In genomic region chr13:45842511-45843055, GRCm38 (mm10) we compare ENCODE assay signal across 19 mouse cellular contexts.
DNase-seq lines count a peak whose midpoint lies in the region; ATAC-seq and TF ChIP-seq lines count a peak whose summit lies in the region.
"Had no signal": no experiment of that assay in that cellular context is flagged by ENCODE, and none has a peak within 500 bp of the region (broad histone marks: within the 10 kb centered on the region; RNA-seq: fewer than 3 reads in every experiment).

No protein-coding gene starts in this region.

- no peaks in the 10 kb centered on the region for H3K27me3 ChIP-seq in heart, embryonic 12.5 days (replicated peaks)
- no peaks in the 10 kb centered on the region for H3K27me3 ChIP-seq in limb, embryonic 14.5 days (ENCODE audit: control insufficient read depth, insufficient read depth, low read length)
- no peaks in the 10 kb centered on the region for H3K27me3 ChIP-seq in intestine, postnatal 0 days (replicated peaks; ENCODE audit: control insufficient read depth, insufficient read depth, low read length)
- H3K27me3 ChIP-seq: CH12.LX; forebrain, embryonic 13.5 days; heart, embryonic 15.5 days had no signal

- H3K9ac ChIP-seq in heart, embryonic 12.5 days: no peak overlapping the region
- H3K9ac ChIP-seq in limb, embryonic 14.5 days (ENCODE audit: low read depth, low read length, severe bottlenecking): no peak overlapping the region
- no peak overlapping the region for H3K9ac ChIP-seq in intestine, postnatal 0 days (ENCODE audit: low read depth, low read length)
- H3K9ac ChIP-seq: forebrain, embryonic 13.5 days; forebrain, postnatal 0 days; heart, embryonic 15.5 days; hindbrain, embryonic 14.5 days had no signal

- TF ChIP-seq POLR2A in limb, embryonic 14.5 days (IDR thresholded peaks at IDR 0.05; ENCODE audit: borderline replicate concordance, extremely low read depth, insufficient read depth, insufficient read length): no peak

- no peak overlapping the region for H3K4me3 ChIP-seq in heart, embryonic 12.5 days
- H3K4me3 ChIP-seq in limb, embryonic 14.5 days (replicated peaks; ENCODE audit: low read length): no peak overlapping the region
- H3K4me3 ChIP-seq in intestine, postnatal 0 days (ENCODE audit: low read depth, low read length): no peak overlapping the region
- H3K4me3 ChIP-seq: embryonic facial prominence, embryonic 10.5 days; forebrain, embryonic 13.5 days; heart, embryonic 10.5 days; heart, embryonic 15.5 days had no signal

- H3K4me2 ChIP-seq in heart, embryonic 12.5 days: no peak overlapping the region
- no peak overlapping the region for H3K4me2 ChIP-seq in limb, embryonic 14.5 days (replicated peaks; ENCODE audit: low read depth, low read length, severe bottlenecking)
- H3K4me2 ChIP-seq in intestine, postnatal 0 days (replicated peaks; ENCODE audit: low read depth): no peak overlapping the region
- H3K4me2 ChIP-seq: forebrain, embryonic 13.5 days; heart, embryonic 15.5 days; hindbrain, embryonic 14.5 days had no signal

- TF ChIP-seq CTCF in intestine, postnatal 0 days (IDR thresholded peaks at IDR 0.05; ENCODE audit: low read depth): no peak

- peaks cover 6% of the 10 kb centered on the region; the same call in 1 of the 2 replicates for H3K4me1 ChIP-seq in heart, embryonic 12.5 days (replicated peaks)
- 0 out of 2 replicates have a peak, but pooled peaks cover 3% of the 10 kb centered on the region for H3K4me1 ChIP-seq in limb, embryonic 14.5 days (ENCODE audit: control insufficient read depth, insufficient read depth, low read length)
- no peaks in the 10 kb centered on the region for H3K4me1 ChIP-seq in intestine, postnatal 0 days (replicated peaks; ENCODE audit: control insufficient read depth, insufficient read depth, low read length)
- H3K4me1 ChIP-seq: embryonic facial prominence, embryonic 10.5 days; forebrain, embryonic 13.5 days had no signal

- no peaks in the 10 kb centered on the region for H3K9me3 ChIP-seq in heart, embryonic 12.5 days (replicated peaks)
- H3K9me3 ChIP-seq in limb, embryonic 14.5 days (ENCODE audit: control insufficient read depth, low read length): no peaks in the 10 kb centered on the region
- no peaks in the 10 kb centered on the region for H3K9me3 ChIP-seq in intestine, postnatal 0 days (ENCODE audit: control insufficient read depth)
- H3K9me3 ChIP-seq: embryonic facial prominence, embryonic 10.5 days; forebrain, embryonic 13.5 days; heart, embryonic 10.5 days; heart, embryonic 15.5 days had no signal

- DNase-seq in cerebellum, postnatal 36 days: peak; percentile 15 to 22
- no peak for DNase-seq in cerebellum, adult 9-11 months
- no peak for DNase-seq in heart, adult 9 months (ENCODE audit: low spot score in 2 of 2)
- peak; percentile 20 for DNase-seq in MN1 (ENCODE audit: low spot score)
- peak; percentile 17 for DNase-seq in limb, embryonic 14.5 days (ENCODE audit: low spot score)
- DNase-seq: adrenal gland, postnatal 10 days; cerebellum, adult 11-12 months; forebrain, postnatal 0 days; gastrocnemius, postnatal 10 days; heart, postnatal 14 days had no signal

- ATAC-seq in heart, embryonic 12.5 days (ENCODE audit: insufficient number of reproducible peaks, low FRiP score): no peak
- ATAC-seq in limb, embryonic 14.5 days (ENCODE audit: low FRiP score, low read depth): peak; percentile 53; the same call in 1 of the 2 replicates
- no peak for ATAC-seq in intestine, postnatal 0 days
- ATAC-seq: forebrain, embryonic 13.5 days; forebrain, postnatal 0 days; intestine, embryonic 16.5 days had no signal

- H3K27ac ChIP-seq in heart, embryonic 12.5 days (ENCODE audit: poor library complexity, severe bottlenecking): 0 out of 2 replicates have a peak overlapping the region, but pooled peaks have one; percentile 0
- no peak overlapping the region for H3K27ac ChIP-seq in limb, embryonic 14.5 days (replicated peaks; ENCODE audit: low read depth, low read length)
- no peak overlapping the region for H3K27ac ChIP-seq in intestine, postnatal 0 days (ENCODE audit: low read depth, low read length)
- H3K27ac ChIP-seq: embryonic facial prominence, embryonic 10.5 days; forebrain, embryonic 13.5 days; heart, embryonic 10.5 days; heart, embryonic 15.5 days; hindbrain, embryonic 14.5 days had no signal

- WGBS in heart, embryonic 12.5 days: 62% methylated on average over 5 of the region's 5 CpGs
- WGBS in limb, embryonic 14.5 days: 36% methylated on average over 5 of the region's 5 CpGs
- WGBS in intestine, postnatal 0 days: 74% methylated on average over 5 of the region's 5 CpGs

- 0 out of 2 replicates have a peak, but pooled peaks cover 3% of the 10 kb centered on the region for H3K36me3 ChIP-seq in heart, embryonic 12.5 days
- H3K36me3 ChIP-seq in limb, embryonic 14.5 days (ENCODE audit: control insufficient read depth, insufficient read depth, low read length): no peaks in the 10 kb centered on the region
- no peaks in the 10 kb centered on the region for H3K36me3 ChIP-seq in intestine, postnatal 0 days (ENCODE audit: control insufficient read depth, insufficient read depth)
- H3K36me3 ChIP-seq: embryonic facial prominence, embryonic 10.5 days; heart, embryonic 10.5 days; heart, embryonic 15.5 days had no signal

Comparison
In these comparisons a context has a peak if more than half of its experiments do, and no peak if none do; other contexts are left out.
1. DNase-seq: peak in cerebellum, postnatal 36 days (2 of 2), MN1 (single experiment) and limb, embryonic 14.5 days (single experiment); none in cerebellum, adult 9-11 months (single experiment) and heart, adult 9 months (0 of 2).